Mouse (Mus musculus) hindbrain, embryonic 11.5 days (tissue): ENCODE measurements around the gene Elp5. TPM values are rescaled to one million over a fixed set of nuclear protein-coding genes. Genes with fewer than 3 reads are reported as not detected.

ENCODE experiments used
- ATAC-seq: fragments of 200-750 bp; cut with Nextera tagmentation; 2 replicates; pipeline ENCODE4 v1.8.0; 2017; ENCODE audit warnings: mild to moderate bottlenecking, moderate TSS enrichment, moderate library complexity; ENCODE audit not compliant: low FRiP score
- DNase-seq: peaks from one replicate; pipeline ENCODE4 v3.0.0-alpha.2; 2015; ENCODE audit warnings: low spot score
- H3K27ac ChIP-seq: fragments of 300-500 bp; sonication (generic); 2 replicates; pipeline ENCODE4 v1.5.1; 2014; ENCODE audit warnings: mild to moderate bottlenecking, low read depth, low read length
- H3K27me3 ChIP-seq: fragments of 300-500 bp; sonication (generic); 2 replicates; pipeline ENCODE4 v1.6.1; 2014; ENCODE audit warnings: mild to moderate bottlenecking, low read length, moderate library complexity, mixed read lengths; ENCODE audit not compliant: control insufficient read depth, insufficient read depth
- H3K36me3 ChIP-seq: fragments of 300-500 bp; sonication (generic); 2 replicates; pipeline ENCODE4 v1.6.1; 2014; ENCODE audit warnings: mild to moderate bottlenecking, low read length, moderate library complexity, mixed read lengths; ENCODE audit not compliant: control insufficient read depth, insufficient read depth
- H3K4me1 ChIP-seq: fragments of 300-500 bp; sonication (generic); replicated peaks from 2 replicates; pipeline ENCODE4 v1.6.1; 2014; ENCODE audit warnings: low read length, mixed read lengths; ENCODE audit not compliant: control insufficient read depth, insufficient read depth
- H3K4me2 ChIP-seq: fragments of 300-500 bp; sonication (generic); replicated peaks from 2 replicates; pipeline ENCODE4 v1.6.1; 2014; ENCODE audit warnings: mild to moderate bottlenecking, low read depth, low read length
- H3K4me3 ChIP-seq: fragments of 300-500 bp; sonication (generic); 2 replicates; pipeline ENCODE4 v1.5.1; 2014; ENCODE audit warnings: low read depth, low read length
- H3K9ac ChIP-seq: fragments of 300-500 bp; sonication (generic); 2 replicates; pipeline ENCODE4 v1.6.1; 2014; ENCODE audit warnings: low read depth, low read length
- H3K9me3 ChIP-seq: fragments of 300-500 bp; sonication (generic); 2 replicates; pipeline ENCODE4 v1.6.1; 2016; ENCODE audit warnings: low read length; ENCODE audit not compliant: control insufficient read depth
- WGBS: fragments of 180-500 bp; shearing (Covaris S2); extraction: QIAGEN DNeasy Blood & Tissue Kit; methylation state at CpG from one replicate; pipeline ENCODE4 v1.1.7; 2014; 5-methylcytosine and 5-hydroxymethylcytosine counted together
- polyA plus RNA-seq: library from polyadenylated mRNA; unstranded; fragments of >200 nt; fragmentation: Nextera tagmentation; extraction: Ambion mirVana; gene quantifications from 2 replicates; pipeline ENCODE4 v1.2.1, GENCODE M21; 2014

Gene Elp5
- polyA plus RNA-seq, 1 experiment from 2014 or later: 154 TPM

DNA sequence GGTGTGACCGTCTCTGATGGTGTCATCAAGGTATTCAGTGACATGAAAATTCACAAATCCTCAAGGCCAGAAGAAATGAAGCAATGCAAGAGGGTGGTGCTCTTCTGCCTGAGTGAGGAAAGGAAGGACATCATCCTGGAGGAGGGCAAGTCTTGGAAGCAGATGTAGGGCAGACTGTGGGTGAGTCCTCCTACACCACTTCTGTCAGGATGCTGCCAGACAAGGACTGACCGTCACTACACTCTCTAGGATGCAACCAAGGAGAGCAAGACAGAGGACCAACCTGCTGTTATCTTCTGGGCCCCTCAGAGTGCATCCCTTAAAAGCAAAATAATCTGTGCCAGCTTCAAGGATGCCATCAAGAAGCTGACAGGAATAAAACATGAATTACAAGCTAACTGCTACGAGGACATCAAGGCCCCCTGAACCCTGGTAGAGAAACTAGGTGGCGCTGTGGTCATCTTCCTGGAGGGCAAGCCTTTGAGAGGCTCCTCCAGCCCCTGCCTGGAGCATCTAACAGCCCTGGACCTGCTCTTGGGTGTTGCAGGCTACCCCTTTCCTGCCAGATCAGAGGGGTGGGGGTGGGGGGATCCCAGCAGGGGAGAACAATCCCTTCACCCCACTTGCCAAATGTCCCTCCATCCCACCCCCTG is 31.4 kb downstream of the Elp5 start:
- Histone ChIP-seq H3K9me3 (no peaks in the 10 kb centered on the region), H3K27me3 (no peaks in the 10 kb centered on the region)
- DNase-seq: peak; percentile 42

DNA sequence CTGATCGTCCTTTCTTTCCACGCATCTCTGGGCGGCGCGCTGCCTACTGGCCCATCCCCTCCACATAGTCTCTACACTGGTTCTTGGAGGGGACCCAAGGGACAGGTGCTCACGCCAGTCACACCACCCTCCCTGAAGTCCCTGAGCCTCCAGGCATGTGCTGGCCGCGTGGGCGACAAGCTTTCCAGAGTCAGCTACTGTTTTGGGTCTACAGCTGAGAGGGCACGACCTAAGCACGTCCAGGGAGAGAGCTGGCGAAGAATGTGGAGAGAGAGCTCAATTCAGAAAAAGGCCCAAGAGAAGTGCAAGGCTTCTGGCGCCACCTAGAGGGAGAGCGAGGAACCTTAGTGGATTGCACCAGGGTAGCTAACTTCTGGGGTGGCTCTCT is 33.6 kb downstream of the Elp5 start:
- 2% methylated on average over 14 of the region's 14 CpGs for WGBS
- no peaks in the 10 kb centered on the region for H3K27me3 ChIP-seq
- H3K9ac ChIP-seq: peak overlapping the region; percentile 56
- peak overlapping the region; percentile 47 for H3K4me3 ChIP-seq
- no peaks in the 10 kb centered on the region for H3K9me3 ChIP-seq
- DNase-seq (peak; percentile 95), ATAC-seq (peak; percentile 69)
- no peaks in the 10 kb centered on the region for H3K36me3 ChIP-seq
- peaks cover 6% of the 10 kb centered on the region; the same call in 1 of the 2 replicates for H3K4me1 ChIP-seq
- peak overlapping the region; percentile 61 for H3K4me2 ChIP-seq
- H3K27ac ChIP-seq: peak overlapping the region; percentile 75

More for the DNA sequence above, 31.4 kb downstream of the Elp5 start:
- Histone ChIP-seq H3K9ac (no peak overlapping the region), H3K4me2 (no peak overlapping the region), H3K4me3 (no peak overlapping the region), H3K36me3 (no peaks in the 10 kb centered on the region), H3K27ac (no peak overlapping the region), H3K4me1 (peaks cover 6% of the 10 kb centered on the region; the same call in 1 of the 2 replicates)
- 46% methylated on average over 4 of the region's 4 CpGs for WGBS
- no peak for ATAC-seq

DNA sequence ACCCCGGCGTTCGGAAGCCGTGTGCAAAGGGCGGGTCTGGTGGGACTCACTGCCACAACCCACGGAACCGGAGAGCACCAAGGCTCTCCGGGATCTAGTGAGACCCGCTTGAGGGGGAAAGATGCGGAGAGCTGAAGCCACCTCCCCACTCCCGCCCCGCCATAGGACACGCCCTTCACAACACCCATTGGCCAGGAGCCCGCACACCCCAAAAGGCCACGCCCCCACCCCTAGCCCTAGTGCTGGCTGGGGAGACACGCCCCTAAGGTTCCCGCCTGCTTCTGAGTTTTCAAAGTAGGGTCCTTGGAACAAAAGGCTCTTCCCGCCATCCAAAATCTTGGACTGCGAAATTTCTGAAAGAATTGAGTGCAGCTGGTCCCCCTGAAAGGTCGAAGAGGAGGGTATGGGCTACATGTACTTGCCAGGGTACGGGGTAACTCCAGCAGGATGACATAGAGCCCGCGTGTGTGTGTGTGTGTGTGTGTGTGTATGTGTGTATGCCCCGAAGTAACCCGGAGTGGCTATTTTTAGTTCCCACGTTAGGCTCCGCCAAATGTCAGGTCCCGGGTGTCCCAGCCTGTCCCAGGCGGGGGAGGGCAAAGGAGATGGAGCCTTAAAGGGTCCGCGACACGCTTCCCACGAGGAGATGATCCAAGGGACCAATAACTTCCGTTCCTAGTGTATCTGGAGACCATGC is 34.1 kb downstream of the Elp5 start, which contains the start of gene Slc2a4:
Gene Slc2a4 (minus strand): TSS at position 123 of the 697 bp plus-strand sequence.
- ATAC-seq: peak; percentile 95
- Histone ChIP-seq H3K27me3 (no peaks in the 10 kb centered on the region), H3K4me1 (peaks cover 6% of the 10 kb centered on the region; the same call in 1 of the 2 replicates), H3K9me3 (no peaks in the 10 kb centered on the region), H3K9ac (peak within 1 kb of the TSS; percentile 56), H3K4me3 (peak within 1 kb of the TSS; percentile 47), H3K4me2 (peak within 1 kb of the TSS; percentile 61), H3K27ac (peak within 1 kb of the TSS; percentile 75), H3K36me3 (no peaks in the 10 kb centered on the region)
- peak; percentile 96 for DNase-seq
- WGBS: under 1% methylated on average over 34 of the region's 34 CpGs

DNA sequence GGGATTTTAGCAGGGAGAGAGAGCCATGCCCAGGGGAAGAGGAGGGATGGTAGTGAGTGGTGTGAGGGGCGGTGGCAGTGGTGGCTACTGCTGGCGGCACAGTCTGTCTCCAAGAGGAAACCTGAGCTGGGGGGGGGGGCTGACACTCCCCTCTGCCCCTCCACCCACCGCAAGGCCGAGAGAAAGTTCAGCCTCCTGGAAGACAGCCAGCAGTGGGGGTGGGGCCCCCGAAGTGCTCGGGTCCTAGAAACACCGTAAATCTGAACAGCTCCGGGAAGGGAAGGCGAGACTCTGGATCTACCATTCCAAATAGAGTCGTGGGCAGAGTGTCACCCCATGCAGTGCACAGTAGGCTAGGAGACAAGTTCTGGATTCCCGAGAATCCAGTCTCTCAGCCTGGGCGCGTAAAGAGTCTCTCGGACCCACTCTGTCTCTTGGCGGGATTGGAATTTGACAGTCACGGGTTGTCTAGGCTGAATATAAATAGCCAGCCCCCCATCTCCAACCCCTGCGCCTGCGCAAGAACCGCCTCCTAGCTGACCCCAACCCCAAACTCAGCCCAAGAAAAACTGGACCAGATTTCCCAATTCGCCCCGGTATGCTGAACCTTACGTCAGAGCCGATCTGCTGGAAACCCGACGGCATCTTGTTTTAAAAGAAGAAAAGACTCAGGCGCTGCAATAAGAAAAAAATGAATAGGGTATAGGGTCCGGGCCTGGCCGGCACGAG is 34.8 kb downstream of the Elp5 start:
- H3K4me2 ChIP-seq: peak overlapping the region; percentile 61
- H3K9ac ChIP-seq: peak overlapping the region; percentile 55
- H3K4me1 ChIP-seq: peaks cover 6% of the 10 kb centered on the region; the same call in 1 of the 2 replicates
- DNase-seq (peak; percentile 49), ATAC-seq (peak; percentile 58)
- 0 out of 2 replicates have a peak overlapping the region, but pooled peaks have one; percentile 10 for H3K27ac ChIP-seq
- no peaks in the 10 kb centered on the region for H3K27me3 ChIP-seq
- H3K36me3 ChIP-seq: no peaks in the 10 kb centered on the region
- 2% methylated on average over 29 of the region's 29 CpGs for WGBS
- H3K4me3 ChIP-seq: peak overlapping the region; percentile 47
- H3K9me3 ChIP-seq: no peaks in the 10 kb centered on the region

DNA sequence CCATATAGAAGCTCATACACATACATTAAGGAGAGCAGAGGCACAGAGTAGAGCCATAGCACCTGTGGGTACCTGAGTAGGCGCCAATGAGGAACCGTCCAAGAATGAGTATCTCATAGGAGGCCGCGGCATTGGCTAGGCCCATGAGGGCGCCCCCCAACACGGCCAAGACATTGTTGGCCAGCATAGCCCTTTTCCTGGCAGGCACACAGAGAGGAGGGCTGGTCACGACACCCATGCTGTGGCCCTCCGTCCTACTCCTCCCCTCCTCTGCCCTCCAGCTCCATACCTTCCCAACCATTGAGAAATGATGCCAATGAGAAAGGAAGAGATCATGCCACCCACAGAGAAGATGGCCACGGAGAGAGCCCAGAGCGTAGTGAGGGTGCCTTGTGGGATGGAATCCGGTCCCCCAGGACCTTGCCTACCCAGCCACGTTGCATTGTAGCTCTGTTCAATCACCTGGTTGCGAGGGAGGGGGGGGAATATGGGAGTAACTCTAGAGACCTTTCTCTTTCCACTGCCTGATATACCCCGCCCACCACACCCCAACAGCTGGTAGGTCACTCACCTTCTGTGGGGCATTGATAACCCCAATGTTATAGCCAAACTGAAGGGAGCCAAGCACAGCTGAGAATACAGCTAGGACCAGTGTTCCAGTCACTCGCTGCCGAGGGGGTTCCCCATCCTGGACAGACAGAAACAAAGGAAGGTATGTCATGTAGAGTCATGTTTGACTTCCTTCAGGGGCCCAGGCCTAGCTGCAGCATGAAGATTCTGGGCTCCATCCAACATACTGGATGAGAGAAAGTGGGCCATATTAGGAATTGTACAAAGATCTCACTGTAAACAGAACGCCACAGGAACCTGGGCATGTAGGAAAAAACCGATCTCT is 36.1 kb downstream of the Elp5 start:
- WGBS: 87% methylated on average over 18 of the region's 18 CpGs
- no peaks in the 10 kb centered on the region for H3K9me3 ChIP-seq
- ATAC-seq: no peak
- no peaks in the 10 kb centered on the region for H3K36me3 ChIP-seq
- no peak overlapping the region for H3K9ac ChIP-seq
- peak overlapping the region; percentile 17; the same call in 1 of the 2 replicates for H3K4me2 ChIP-seq
- no peaks in the 10 kb centered on the region for H3K27me3 ChIP-seq
- peaks cover 6% of the 10 kb centered on the region; the same call in 1 of the 2 replicates for H3K4me1 ChIP-seq
- H3K4me3 ChIP-seq: peak overlapping the region; percentile 1; the same call in 1 of the 2 replicates
- H3K27ac ChIP-seq: no peak overlapping the region
- DNase-seq: no peak

DNA sequence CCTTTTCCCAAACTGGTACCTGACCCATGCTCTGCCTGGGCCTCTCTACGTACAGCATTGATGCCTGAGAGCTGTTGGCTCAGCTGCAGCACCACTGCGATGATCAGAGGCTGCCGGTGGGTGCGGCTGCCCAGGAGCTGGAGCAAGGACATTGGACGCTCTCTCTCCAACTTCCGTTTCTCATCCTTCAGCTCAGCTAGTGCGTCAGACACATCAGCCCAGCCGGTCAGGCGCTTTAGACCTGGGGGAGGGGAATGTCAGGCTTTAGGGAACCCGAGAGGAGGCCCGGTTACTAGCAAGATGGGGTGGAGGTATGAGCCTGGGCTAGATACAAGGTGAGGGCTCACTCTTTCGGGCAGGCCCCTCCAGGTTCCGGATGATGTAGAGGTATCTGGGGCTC is 37.1 kb downstream of the Elp5 start:
- 83% methylated on average over 13 of the region's 13 CpGs for WGBS
- DNase-seq (no peak), ATAC-seq (no peak)
- H3K27ac ChIP-seq: no peak overlapping the region
- H3K4me3 ChIP-seq: no peak overlapping the region
- H3K4me1 ChIP-seq: peaks cover 6% of the 10 kb centered on the region; the same call in 1 of the 2 replicates
- H3K9me3 ChIP-seq: no peaks in the 10 kb centered on the region
- H3K4me2 ChIP-seq: no peak overlapping the region
- no peak overlapping the region for H3K9ac ChIP-seq
- no peaks in the 10 kb centered on the region for H3K36me3 ChIP-seq
- no peaks in the 10 kb centered on the region for H3K27me3 ChIP-seq

DNA sequence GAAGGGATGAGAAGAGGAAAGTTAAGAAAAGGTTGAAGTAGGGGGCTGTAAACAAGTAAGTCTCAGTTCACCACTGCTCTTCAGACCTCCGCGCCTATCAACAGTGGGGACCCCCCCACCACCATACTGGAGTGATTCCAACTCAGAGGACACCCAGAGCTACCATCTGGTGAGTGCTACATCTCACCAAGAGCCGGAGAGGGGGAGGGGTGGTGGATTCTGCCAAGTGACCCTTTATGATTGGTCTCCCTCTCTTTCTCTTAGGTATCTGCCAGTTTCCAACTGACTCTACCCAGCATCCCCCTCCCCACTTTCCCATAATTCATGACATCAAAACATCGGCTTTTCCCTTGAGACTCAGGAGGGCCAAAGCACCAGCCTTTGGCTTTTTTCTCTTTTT is 41.4 kb downstream of the Elp5 start:
- DNase-seq (no peak), ATAC-seq (no peak)
- Histone ChIP-seq H3K4me2 (no peak overlapping the region), H3K27ac (no peak overlapping the region), H3K27me3 (peaks cover 27% of the 10 kb centered on the region), H3K4me3 (no peak overlapping the region), H3K36me3 (no peaks in the 10 kb centered on the region), H3K9ac (no peak overlapping the region), H3K4me1 (peaks cover 5% of the 10 kb centered on the region), H3K9me3 (no peaks in the 10 kb centered on the region)
- 82% methylated on average over 4 of the region's 4 CpGs for WGBS

DNA sequence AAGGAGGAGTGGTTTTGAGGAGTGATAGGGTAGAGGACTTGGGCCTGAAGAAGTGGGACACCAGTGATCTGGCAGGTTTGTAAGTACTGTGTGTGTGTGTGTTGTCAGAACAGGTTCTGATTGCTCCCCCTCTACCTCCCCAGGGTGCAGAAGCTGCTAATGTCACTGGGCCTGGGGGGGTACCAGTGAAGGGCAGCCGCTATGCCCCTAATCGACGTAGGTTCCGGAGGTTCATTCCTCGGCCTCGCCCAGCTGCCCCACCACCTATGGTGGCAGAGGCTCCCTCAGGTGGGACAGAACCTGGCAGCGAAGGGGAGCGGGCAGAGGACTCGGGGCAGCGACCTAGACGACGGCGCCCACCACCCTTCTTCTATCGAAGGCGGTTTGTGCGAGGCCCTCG is 42.6 kb downstream of the Elp5 start:
- Histone ChIP-seq H3K4me1 (peaks cover 5% of the 10 kb centered on the region), H3K4me3 (no peak overlapping the region), H3K4me2 (no peak overlapping the region), H3K9me3 (no peaks in the 10 kb centered on the region), H3K27me3 (peaks cover 32% of the 10 kb centered on the region), H3K27ac (no peak overlapping the region), H3K36me3 (no peaks in the 10 kb centered on the region), H3K9ac (no peak overlapping the region)
- ATAC-seq: no peak
- no peak for DNase-seq
- 90% methylated on average over 17 of the region's 17 CpGs for WGBS
